Mouse (Mus musculus): ENCODE measurements at regions not wholly inside any gene's neighbourhood (a gene's known extent, or its start where the extent isn't known, plus 50 kb on each side); places are given as distances from the start of the nearest gene placed in this dataset.

DNA sequence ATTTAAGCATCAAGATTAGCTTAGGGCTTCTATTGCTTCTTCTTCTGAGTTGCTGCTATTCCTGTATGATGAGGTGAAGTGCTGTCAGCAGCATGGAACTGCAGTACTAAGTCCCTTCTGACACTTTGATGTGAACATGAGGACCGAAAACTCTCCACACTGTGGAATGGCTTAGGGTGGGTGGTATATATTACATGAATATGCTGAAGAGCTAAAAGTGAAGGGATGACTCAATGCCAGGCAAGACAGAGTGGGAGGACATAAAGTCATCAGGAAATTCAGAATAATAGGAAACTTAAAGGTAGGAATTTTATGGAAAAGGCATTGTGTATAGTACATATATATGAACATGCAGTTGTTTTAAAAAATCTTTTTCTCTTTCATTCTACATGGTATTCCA is 79.3 kb downstream of the Alg10b start:
- TF ChIP-seq POLR2A (IDR thresholded peaks at IDR 0.05; ENCODE audit: extremely low read depth, insufficient read depth, low read length) (no peak), CTCF (IDR thresholded peaks at IDR 0.05; ENCODE audit: extremely low read depth, insufficient read depth, low read length) (no peak)
